Mouse (Mus musculus): Measurements from ENCODE around the gene Ppp1r18.
"Not testable (repeated sequence)": the region's sequence is repeated elsewhere in the genome, so short reads cannot be mapped to it uniquely, and the experiment has no call there.

Ppp1r18 gene

GRCm38 (mm10) chr17:35837487-35837886 is 27.9 kb upstream of the Ppp1r18 start:
- peak; percentile 65 for DNase-seq

- DNase-seq, result peak; percentile 96
Measured at GRCm38 (mm10) chr17:35838122-35838544, 27.3 kb upstream of the Ppp1r18 start, which contains the start of gene Tubb5. Gene Tubb5 (minus strand): TSS chr17:35838306.

GRCm38 (mm10) chr17:35838570-35838969 is 26.8 kb upstream of the Ppp1r18 start:
- no peak for DNase-seq

- DNase-seq, result not testable (repeated sequence)
Measured at GRCm38 (mm10) chr17:35839002-35839401, 26.4 kb upstream of the Ppp1r18 start.

GRCm38 (mm10) chr17:35840561-35840960 is 24.8 kb upstream of the Ppp1r18 start:
- no peak for DNase-seq

- peak; percentile 98 for DNase-seq
Measured at GRCm38 (mm10) chr17:35841076-35841950, 24.1 kb upstream of the Ppp1r18 start, which contains the start of gene Mdc1. Gene Mdc1 (plus strand): TSS chr17:35841515.

- no peak for DNase-seq
Measured at GRCm38 (mm10) chr17:35842006-35842405, 23.4 kb upstream of the Ppp1r18 start.

GRCm38 (mm10) chr17:35843514-35843913 is 21.9 kb upstream of the Ppp1r18 start:
- no peak for DNase-seq

GRCm38 (mm10) chr17:35848112-35848511 is 17.3 kb upstream of the Ppp1r18 start:
- DNase-seq, result no peak

GRCm38 (mm10) chr17:35850974-35851373 is 14.4 kb upstream of the Ppp1r18 start:
- DNase-seq, result no peak

GRCm38 (mm10) chr17:35859371-35859770 is 6.0 kb upstream of the Ppp1r18 start:
- no peak for DNase-seq

GRCm38 (mm10) chr17:35859835-35860234 is 5.6 kb upstream of the Ppp1r18 start:
- DNase-seq, result no peak

GRCm38 (mm10) chr17:35860831-35861197 is 4.6 kb upstream of the Ppp1r18 start:
- no peak for DNase-seq

- DNase-seq, result peak; percentile 89
Measured at GRCm38 (mm10) chr17:35861198-35861857, 4.1 kb upstream of the Ppp1r18 start, which contains the start of gene Nrm. Gene Nrm (plus strand): TSS chr17:35861318.

- DNase-seq, result no peak
Measured at GRCm38 (mm10) chr17:35864832-35865353, 500 bp upstream of the Ppp1r18 start.

- DNase-seq, result peak; percentile 44
Measured at GRCm38 (mm10) chr17:35866281-35866831, 963 bp downstream of the Ppp1r18 start.

- no peak for DNase-seq
Measured at GRCm38 (mm10) chr17:35866911-35867890, 1.8 kb downstream of the Ppp1r18 start.

GRCm38 (mm10) chr17:35868165-35868820 is 2.9 kb downstream of the Ppp1r18 start:
- DNase-seq, result no peak

GRCm38 (mm10) chr17:35868961-35869345 is 3.6 kb downstream of the Ppp1r18 start:
- no peak for DNase-seq

GRCm38 (mm10) chr17:35869346-35870067 is 4.1 kb downstream of the Ppp1r18 start:
- no peak for DNase-seq
